Mouse (Mus musculus) hindbrain, embryonic 11.5 days (tissue): ENCODE data around the gene Mrtfa. TPM values are rescaled to one million over a fixed set of nuclear protein-coding genes. Genes with fewer than 3 reads are reported as not detected.

ENCODE experiments used
- ATAC-seq: fragments of 200-750 bp; cut with Nextera tagmentation; 2 replicates; pipeline ENCODE4 v1.8.0; 2017; ENCODE audit warnings: mild to moderate bottlenecking, moderate TSS enrichment, moderate library complexity; ENCODE audit not compliant: low FRiP score
- DNase-seq: peaks from one replicate; pipeline ENCODE4 v3.0.0-alpha.2; 2015; ENCODE audit warnings: low spot score
- H3K27ac ChIP-seq: fragments of 300-500 bp; sonication (generic); 2 replicates; pipeline ENCODE4 v1.5.1; 2014; ENCODE audit warnings: mild to moderate bottlenecking, low read depth, low read length
- H3K27me3 ChIP-seq: fragments of 300-500 bp; sonication (generic); 2 replicates; pipeline ENCODE4 v1.6.1; 2014; ENCODE audit warnings: mild to moderate bottlenecking, low read length, moderate library complexity, mixed read lengths; ENCODE audit not compliant: control insufficient read depth, insufficient read depth
- H3K36me3 ChIP-seq: fragments of 300-500 bp; sonication (generic); 2 replicates; pipeline ENCODE4 v1.6.1; 2014; ENCODE audit warnings: mild to moderate bottlenecking, low read length, moderate library complexity, mixed read lengths; ENCODE audit not compliant: control insufficient read depth, insufficient read depth
- H3K4me1 ChIP-seq: fragments of 300-500 bp; sonication (generic); replicated peaks from 2 replicates; pipeline ENCODE4 v1.6.1; 2014; ENCODE audit warnings: low read length, mixed read lengths; ENCODE audit not compliant: control insufficient read depth, insufficient read depth
- H3K4me2 ChIP-seq: fragments of 300-500 bp; sonication (generic); replicated peaks from 2 replicates; pipeline ENCODE4 v1.6.1; 2014; ENCODE audit warnings: mild to moderate bottlenecking, low read depth, low read length
- H3K4me3 ChIP-seq: fragments of 300-500 bp; sonication (generic); 2 replicates; pipeline ENCODE4 v1.5.1; 2014; ENCODE audit warnings: low read depth, low read length
- H3K9ac ChIP-seq: fragments of 300-500 bp; sonication (generic); 2 replicates; pipeline ENCODE4 v1.6.1; 2014; ENCODE audit warnings: low read depth, low read length
- H3K9me3 ChIP-seq: fragments of 300-500 bp; sonication (generic); 2 replicates; pipeline ENCODE4 v1.6.1; 2016; ENCODE audit warnings: low read length; ENCODE audit not compliant: control insufficient read depth
- WGBS: fragments of 180-500 bp; shearing (Covaris S2); extraction: QIAGEN DNeasy Blood & Tissue Kit; methylation state at CpG from one replicate; pipeline ENCODE4 v1.1.7; 2014; 5-methylcytosine and 5-hydroxymethylcytosine counted together
- polyA plus RNA-seq: library from polyadenylated mRNA; unstranded; fragments of >200 nt; fragmentation: Nextera tagmentation; extraction: Ambion mirVana; gene quantifications from 2 replicates; pipeline ENCODE4 v1.2.1, GENCODE M21; 2014

The Mrtfa gene
- polyA plus RNA-seq, 1 experiment from 2014 or later, result 31.9 TPM

DNA sequence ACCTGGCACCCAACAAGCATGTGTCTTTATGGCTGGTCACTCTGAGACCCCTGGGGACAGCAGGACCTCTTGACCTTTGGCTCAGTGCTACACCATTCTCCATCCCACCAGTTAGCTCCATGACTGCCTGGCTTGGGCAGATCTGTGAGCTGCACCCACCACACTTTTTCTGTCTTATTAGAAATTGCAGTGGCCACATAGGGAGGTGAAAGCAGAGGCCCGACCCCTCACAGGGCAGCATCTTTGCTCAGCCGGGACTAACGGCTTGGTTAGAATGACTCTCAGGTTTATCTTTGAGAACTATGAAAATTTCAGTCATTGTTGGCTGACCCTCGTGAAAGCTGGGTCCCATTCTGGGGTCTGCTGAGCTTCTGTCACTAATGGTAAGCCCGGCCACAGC is 163.7 kb downstream of the Mrtfa start:
- no peak for DNase-seq
- Histone ChIP-seq H3K27ac (no peak overlapping the region), H3K9ac (no peak overlapping the region), H3K9me3 (no peaks in the 10 kb centered on the region), H3K4me1 (no peaks in the 10 kb centered on the region), H3K4me3 (no peak overlapping the region), H3K36me3 (no peaks in the 10 kb centered on the region), H3K27me3 (no peaks in the 10 kb centered on the region), H3K4me2 (no peak overlapping the region)
- WGBS, result 78% methylated on average over 5 of the region's 5 CpGs
- ATAC-seq, result no peak

DNA sequence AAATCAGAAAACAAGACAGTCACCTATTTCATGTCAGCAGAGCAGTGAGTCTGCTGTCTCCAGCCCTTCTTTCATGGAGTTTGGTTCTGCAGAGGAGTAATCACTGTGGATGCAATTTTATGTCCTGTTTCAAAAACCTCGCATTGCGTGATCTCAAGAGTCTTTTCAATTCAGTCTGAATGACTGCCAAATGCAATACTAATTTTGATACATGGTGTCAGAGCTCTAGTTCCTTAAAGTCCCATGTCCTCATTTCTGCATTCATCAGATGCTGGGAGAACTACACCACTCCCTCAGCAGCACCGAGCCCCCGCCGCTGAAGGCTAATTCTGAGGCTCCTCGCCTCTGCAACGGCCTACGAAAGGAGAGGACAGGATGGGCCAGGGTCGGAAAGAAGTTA is 166.7 kb downstream of the Mrtfa start:
- Histone ChIP-seq H3K27ac (no peak overlapping the region), H3K4me2 (no peak overlapping the region), H3K36me3 (peaks cover 2% of the 10 kb centered on the region; the same call in 1 of the 2 replicates), H3K9me3 (no peaks in the 10 kb centered on the region), H3K9ac (no peak overlapping the region), H3K4me3 (no peak overlapping the region), H3K4me1 (no peaks in the 10 kb centered on the region), H3K27me3 (no peaks in the 10 kb centered on the region)
- no peak for ATAC-seq
- WGBS, result 95% methylated on average over 9 of the region's 9 CpGs
- DNase-seq, result no peak

DNA sequence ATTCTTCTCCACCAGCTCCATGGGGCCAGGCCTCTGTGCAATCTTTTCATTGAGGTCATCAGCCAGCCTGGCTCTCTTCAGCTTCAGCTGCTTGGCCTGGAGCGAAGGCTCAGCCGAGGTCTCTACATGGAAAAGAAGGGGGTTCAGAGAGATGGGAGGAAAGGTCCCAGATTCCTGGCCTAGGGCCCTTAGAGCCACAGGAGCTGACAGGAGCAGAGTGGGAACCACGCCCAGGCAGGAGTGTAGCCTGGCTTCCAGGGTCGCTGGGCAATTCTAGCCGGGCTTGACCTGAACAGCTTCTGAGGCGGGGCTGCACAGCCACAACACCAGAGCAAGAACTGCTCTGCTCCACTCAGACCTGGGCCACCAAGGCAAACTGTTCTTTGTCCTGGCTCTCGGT is 168.1 kb downstream of the Mrtfa start:
- H3K9ac ChIP-seq, result no peak overlapping the region
- H3K4me3 ChIP-seq, result no peak overlapping the region

DNA sequence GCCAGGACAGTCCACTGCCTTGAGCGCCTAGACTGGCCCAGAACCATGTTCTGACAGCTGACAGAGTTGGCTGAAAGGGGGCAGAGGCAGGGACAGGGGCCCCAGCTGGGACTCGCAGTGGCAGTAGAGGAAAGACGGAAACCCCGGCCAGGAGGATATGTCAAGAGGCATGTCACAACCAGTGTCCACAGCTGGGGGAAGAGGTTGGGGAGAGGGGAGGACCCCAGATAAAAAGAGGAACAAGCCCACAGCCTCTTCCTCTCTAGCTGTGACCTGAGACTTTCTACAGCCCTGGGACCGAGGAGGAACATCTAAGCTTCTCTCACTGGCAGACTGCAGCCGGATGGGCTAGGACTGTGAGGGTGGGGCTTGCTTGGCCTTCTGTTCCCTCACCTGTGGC is 169.2 kb downstream of the Mrtfa start:
- Histone ChIP-seq H3K27ac (no peak overlapping the region), H3K4me3 (no peak overlapping the region), H3K36me3 (peaks cover 3% of the 10 kb centered on the region), H3K9me3 (no peaks in the 10 kb centered on the region), H3K9ac (no peak overlapping the region), H3K4me2 (no peak overlapping the region), H3K27me3 (no peaks in the 10 kb centered on the region), H3K4me1 (no peaks in the 10 kb centered on the region)
- ATAC-seq (no peak), DNase-seq (no peak)
- 85% methylated on average over 6 of the region's 6 CpGs for WGBS

More for the DNA sequence above, 168.1 kb downstream of the Mrtfa start:
- Histone ChIP-seq H3K4me1 (no peaks in the 10 kb centered on the region), H3K36me3 (peaks cover 2% of the 10 kb centered on the region; the same call in 1 of the 2 replicates), H3K27me3 (no peaks in the 10 kb centered on the region), H3K4me2 (no peak overlapping the region), H3K9me3 (no peaks in the 10 kb centered on the region), H3K27ac (no peak overlapping the region)
- WGBS, result 88% methylated on average over 7 of the region's 7 CpGs
- DNase-seq (no peak), ATAC-seq (no peak)

DNA sequence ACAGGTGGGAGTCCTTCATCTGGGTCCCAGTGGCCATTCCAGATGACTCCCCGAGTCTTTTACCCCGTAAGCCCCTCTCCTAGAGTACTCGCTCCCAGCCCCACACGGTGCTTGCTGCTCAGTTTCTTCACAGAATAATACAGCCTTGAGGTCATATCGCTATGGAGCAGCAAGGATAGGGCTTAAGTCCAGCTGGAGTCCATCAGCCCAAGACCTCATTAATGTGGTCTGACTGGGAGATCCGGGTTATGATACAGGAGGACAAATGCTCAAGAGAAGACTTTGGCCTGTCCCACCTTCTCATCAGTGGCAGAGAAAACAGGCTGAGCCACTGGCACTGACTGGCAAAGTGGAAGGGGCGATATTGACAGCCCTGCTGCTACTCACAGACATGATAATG is 173.2 kb downstream of the Mrtfa start:
- Histone ChIP-seq H3K4me2 (no peak overlapping the region), H3K27me3 (no peaks in the 10 kb centered on the region), H3K9me3 (no peaks in the 10 kb centered on the region), H3K4me3 (no peak overlapping the region), H3K9ac (no peak overlapping the region), H3K36me3 (peaks cover 8% of the 10 kb centered on the region), H3K27ac (no peak overlapping the region), H3K4me1 (no peaks in the 10 kb centered on the region)
- 90% methylated on average over 7 of the region's 7 CpGs for WGBS
- DNase-seq (no peak), ATAC-seq (no peak)

DNA sequence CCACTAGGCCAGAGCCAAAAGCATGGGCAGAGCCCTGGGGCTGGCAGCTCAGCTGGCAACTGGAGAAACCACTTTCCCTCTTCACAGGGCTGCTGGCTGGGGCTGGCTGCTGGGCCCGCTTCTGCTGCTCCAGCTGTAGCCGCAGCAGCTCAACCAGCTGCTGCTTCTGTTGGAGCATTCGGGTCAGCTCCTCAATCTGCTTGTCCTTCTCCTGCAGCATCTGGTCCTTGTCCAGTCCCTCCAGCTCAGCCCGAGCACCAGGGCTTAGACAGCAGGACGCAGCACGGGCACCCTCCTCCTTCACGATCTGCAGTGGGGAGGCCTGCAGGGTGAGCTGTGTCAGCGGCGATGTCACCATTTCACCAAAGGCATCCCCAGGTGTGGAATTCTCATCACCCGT is 174.1 kb downstream of the Mrtfa start:
- no peaks in the 10 kb centered on the region for H3K27me3 ChIP-seq
- H3K9ac ChIP-seq, result no peak overlapping the region
- H3K36me3 ChIP-seq, result peaks cover 8% of the 10 kb centered on the region
- no peaks in the 10 kb centered on the region for H3K4me1 ChIP-seq
- ATAC-seq (no peak), DNase-seq (no peak)
- WGBS, result 95% methylated on average over 10 of the region's 10 CpGs
- no peaks in the 10 kb centered on the region for H3K9me3 ChIP-seq
- H3K27ac ChIP-seq, result no peak overlapping the region
- no peak overlapping the region for H3K4me2 ChIP-seq
- no peak overlapping the region for H3K4me3 ChIP-seq

DNA sequence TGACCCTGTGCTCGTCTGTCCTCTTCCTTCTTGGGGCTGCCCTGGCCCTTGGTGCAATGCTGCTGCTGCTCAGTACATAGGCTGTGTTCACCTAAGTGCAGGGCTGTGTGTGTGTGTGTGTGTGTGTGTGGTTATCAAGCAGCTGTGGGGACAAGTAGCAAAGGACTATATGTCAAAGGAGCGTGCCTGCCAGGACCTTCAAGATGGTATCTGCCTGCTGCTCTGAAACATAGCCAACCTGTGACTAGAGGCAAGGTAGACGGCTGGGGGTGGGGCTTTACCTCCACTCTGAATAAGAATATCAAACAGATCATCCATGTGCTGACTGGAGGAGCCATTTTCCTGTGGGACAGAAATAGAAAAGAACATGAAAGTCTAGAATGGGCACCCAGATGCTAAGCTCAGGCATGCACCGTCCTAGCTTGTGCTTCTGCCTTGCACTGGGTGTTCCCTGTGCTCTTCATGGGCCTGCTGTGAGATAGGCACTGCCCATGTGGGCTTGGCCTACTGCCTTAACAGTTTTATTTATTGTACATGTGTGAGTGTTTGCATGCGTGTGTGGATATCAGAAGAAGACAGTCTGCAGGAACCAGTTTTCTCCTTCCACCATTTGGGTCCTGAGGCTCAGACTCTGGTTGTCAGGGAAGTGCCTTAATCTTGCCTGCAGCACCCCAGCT is 175.4 kb downstream of the Mrtfa start:
- Histone ChIP-seq H3K4me1 (no peaks in the 10 kb centered on the region), H3K36me3 (peaks cover 8% of the 10 kb centered on the region), H3K27me3 (no peaks in the 10 kb centered on the region), H3K4me3 (no peak overlapping the region), H3K27ac (no peak overlapping the region), H3K9me3 (no peaks in the 10 kb centered on the region), H3K4me2 (no peak overlapping the region), H3K9ac (no peak overlapping the region)
- DNase-seq, result no peak
- ATAC-seq, result no peak
- WGBS, result 84% methylated on average over 5 of the region's 5 CpGs

DNA sequence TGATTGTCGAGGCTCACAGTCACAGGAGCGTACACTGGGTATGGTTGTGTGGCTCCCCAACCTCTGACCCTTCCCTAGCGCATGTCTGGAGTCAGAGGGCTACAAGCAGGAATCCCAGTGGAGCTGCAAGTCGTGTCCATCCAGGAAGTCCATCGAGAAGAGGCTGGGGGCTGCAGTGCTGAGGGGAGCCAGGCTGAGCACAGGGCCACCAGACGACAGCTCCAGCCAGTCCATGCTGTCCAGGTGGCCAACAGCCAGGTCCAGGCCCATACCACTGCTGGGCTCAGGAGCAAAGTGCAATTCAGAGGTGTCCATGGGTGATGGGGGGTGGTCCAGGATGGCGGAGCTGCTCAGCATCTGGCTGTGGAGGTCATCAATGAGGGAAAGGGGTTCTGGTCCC is 177.4 kb downstream of the Mrtfa start:
- Histone ChIP-seq H3K9me3 (no peaks in the 10 kb centered on the region), H3K27ac (no peak overlapping the region), H3K27me3 (no peaks in the 10 kb centered on the region), H3K36me3 (peaks cover 6% of the 10 kb centered on the region; the same call in 1 of the 2 replicates), H3K4me2 (no peak overlapping the region), H3K4me3 (no peak overlapping the region), H3K4me1 (no peaks in the 10 kb centered on the region), H3K9ac (no peak overlapping the region)
- ATAC-seq (no peak), DNase-seq (no peak)
- WGBS, result 77% methylated on average over 7 of the region's 7 CpGs

DNA sequence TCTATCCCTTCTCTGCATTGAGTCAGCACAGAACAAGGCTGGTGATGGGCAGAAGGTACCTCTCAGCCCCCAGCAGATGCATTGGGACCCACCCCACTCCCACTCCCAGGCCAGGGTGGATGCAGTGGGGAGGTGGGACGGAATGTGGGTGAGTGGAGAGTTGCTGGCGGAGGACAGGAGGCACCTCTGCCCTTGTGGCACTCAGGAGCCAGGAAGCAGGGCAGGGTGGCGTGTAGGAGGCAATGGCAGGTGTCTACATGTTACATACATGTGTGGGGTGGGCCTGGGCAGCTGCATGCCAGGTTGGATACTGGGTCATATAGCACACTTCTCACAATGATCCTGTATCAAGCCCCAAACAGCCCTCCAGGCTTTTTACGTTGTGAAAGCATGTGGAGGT is 178.2 kb downstream of the Mrtfa start:
- H3K4me3 ChIP-seq, result no peak overlapping the region
- no peak overlapping the region for H3K4me2 ChIP-seq
- DNase-seq (no peak), ATAC-seq (no peak)
- peaks cover 6% of the 10 kb centered on the region; the same call in 1 of the 2 replicates for H3K36me3 ChIP-seq
- 92% methylated on average over 4 of the region's 4 CpGs for WGBS
- no peaks in the 10 kb centered on the region for H3K27me3 ChIP-seq
- no peaks in the 10 kb centered on the region for H3K4me1 ChIP-seq
- H3K9me3 ChIP-seq, result no peaks in the 10 kb centered on the region
- H3K9ac ChIP-seq, result no peak overlapping the region
- H3K27ac ChIP-seq, result no peak overlapping the region
